Mouse (Mus musculus): ENCODE results near the gene Tmem38a. TPM values are rescaled to one million over a fixed set of nuclear protein-coding genes. Genes with fewer than 3 reads are reported as not detected.
A peak's percentile ranks its signal among the peaks of the same experiment; 100 is the strongest.

Gene Tmem38a
- polyA plus RNA-seq, 1 experiment = 8.5 TPM

DNA sequence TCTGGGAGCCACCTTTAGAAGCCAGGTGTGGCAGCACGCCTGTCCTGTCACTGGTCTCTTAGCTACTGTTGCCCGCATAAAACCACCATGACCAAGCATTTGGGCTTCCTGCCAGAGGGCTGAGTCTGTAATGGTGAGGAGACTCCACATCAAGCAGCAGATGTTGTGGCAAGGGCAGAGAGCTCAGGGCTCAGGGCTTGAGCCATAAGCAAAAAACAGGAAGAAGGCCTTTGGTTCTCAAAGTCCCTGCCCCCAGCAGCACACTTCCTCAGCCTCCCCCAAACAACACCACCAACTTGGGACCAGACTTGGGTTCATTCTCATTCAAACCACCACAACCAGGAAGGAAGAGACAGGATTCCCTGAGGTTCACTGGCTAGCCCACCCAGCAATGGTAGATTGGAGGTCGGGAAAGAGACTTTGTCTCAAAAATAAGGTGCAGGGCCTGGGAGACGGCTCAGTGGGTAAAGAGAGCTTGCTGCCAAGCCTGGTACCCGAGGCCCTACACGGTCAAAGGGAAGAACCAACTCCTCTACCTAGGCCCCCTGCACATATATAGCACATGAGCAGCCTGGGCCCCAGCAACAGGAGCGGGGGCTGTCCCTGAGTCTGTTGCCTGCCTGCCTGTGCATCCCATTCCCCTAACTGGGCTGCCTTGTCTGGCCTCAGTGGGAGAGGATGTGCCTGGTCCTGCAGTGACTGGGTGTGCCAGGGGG lies 11.4 kb downstream of the Tmem38a start:
- H3K27ac ChIP-seq (ENCODE audit: insufficient read depth, low read depth, low read length) = peak overlapping the region; percentile 97
- TF ChIP-seq POLR2A (IDR thresholded peaks at IDR 0.05; ENCODE audit: borderline replicate concordance, low read depth, low read length) (no peak), CTCF (IDR thresholded peaks at IDR 0.05; ENCODE audit: low read depth, low read length) (no peak)
- H3K4me1 ChIP-seq (ENCODE audit: control insufficient read depth, insufficient read depth, low read length) = peaks cover 56% of the 10 kb centered on the region
- no peak overlapping the region for H3K4me3 ChIP-seq (ENCODE audit: insufficient read depth, low read length)

DNA sequence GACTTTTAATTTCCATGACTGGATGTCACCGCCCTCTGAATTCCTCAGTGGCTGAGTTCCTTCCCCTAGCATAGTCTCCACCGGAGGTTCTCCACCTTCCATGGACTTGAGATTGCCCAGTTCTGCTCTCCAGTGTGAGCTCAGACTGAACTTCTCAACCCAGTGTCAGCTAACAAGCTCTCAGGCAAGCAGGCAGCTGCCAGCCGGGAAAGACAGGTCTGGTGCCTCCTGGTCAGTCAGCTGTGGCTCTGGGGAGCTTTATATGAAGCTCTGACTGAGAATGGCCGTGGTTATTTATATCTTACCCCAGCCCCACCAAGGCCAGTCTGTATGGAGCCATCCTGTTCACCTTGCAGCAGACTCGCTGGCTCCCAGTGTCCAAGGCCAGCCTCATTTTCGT lies 12.5 kb downstream of the Tmem38a start:
- no peak overlapping the region for H3K4me3 ChIP-seq (ENCODE audit: insufficient read depth, low read length)
- peak overlapping the region; percentile 97 for H3K27ac ChIP-seq (ENCODE audit: insufficient read depth, low read depth, low read length)
- TF ChIP-seq CTCF (IDR thresholded peaks at IDR 0.05; ENCODE audit: low read depth, low read length) (no peak), POLR2A (IDR thresholded peaks at IDR 0.05; ENCODE audit: borderline replicate concordance, low read depth, low read length) (no peak)
- H3K4me1 ChIP-seq (ENCODE audit: control insufficient read depth, insufficient read depth, low read length) = peaks cover 56% of the 10 kb centered on the region

DNA sequence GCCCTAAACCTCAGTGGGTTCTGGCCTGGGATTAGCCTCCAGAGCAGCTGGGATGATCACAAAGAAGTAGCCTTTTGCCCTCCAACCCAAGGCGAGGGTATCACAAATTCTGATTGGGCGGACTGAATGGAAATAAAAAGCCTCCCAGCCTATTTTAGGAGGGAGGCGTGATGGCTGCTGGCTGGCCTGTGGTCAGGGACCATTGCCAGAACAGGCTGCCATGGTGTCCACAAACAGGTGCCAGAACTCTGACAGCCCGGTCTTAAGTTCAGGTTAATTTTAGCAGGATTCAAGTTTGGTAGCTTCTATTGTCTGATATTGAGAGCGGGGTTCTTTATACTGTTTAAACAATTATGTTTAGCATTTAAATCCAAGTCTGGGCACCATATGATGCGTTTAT lies 16.0 kb downstream of the Tmem38a start:
- H3K4me1 ChIP-seq (ENCODE audit: control insufficient read depth, insufficient read depth, low read length) = peaks cover 45% of the 10 kb centered on the region
- TF ChIP-seq POLR2A (IDR thresholded peaks at IDR 0.05; ENCODE audit: borderline replicate concordance, low read depth, low read length) (no peak), CTCF (IDR thresholded peaks at IDR 0.05; ENCODE audit: low read depth, low read length) (no peak)
- H3K27ac ChIP-seq (ENCODE audit: insufficient read depth, low read depth, low read length) = no peak overlapping the region
- H3K4me3 ChIP-seq (ENCODE audit: insufficient read depth, low read length) = no peak overlapping the region

DNA sequence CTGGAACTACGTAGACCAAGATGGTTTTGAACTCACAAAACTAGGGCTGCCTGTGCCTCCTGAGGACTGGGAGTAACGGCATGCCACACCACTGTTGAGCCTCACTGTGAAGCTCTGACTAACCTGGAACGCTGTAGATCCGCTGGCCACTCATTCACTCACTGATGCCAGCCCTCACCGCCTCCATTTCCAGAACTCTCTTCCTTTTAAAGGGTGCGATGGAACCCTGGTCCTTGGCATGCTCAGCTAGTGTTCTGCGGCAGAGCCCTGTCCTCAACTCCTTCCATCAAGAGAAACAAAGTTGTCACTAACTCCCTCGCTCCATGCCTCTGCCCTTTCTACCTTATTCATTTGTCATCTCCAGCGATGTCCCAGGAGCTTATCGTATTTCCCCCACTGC lies 17.0 kb downstream of the Tmem38a start:
- TF ChIP-seq POLR2A (IDR thresholded peaks at IDR 0.05; ENCODE audit: borderline replicate concordance, low read depth, low read length) (no peak), CTCF (IDR thresholded peaks at IDR 0.05; ENCODE audit: low read depth, low read length) (no peak)
- Histone ChIP-seq H3K4me3 (ENCODE audit: insufficient read depth, low read length) (no peak overlapping the region), H3K4me1 (ENCODE audit: control insufficient read depth, insufficient read depth, low read length) (peaks cover 37% of the 10 kb centered on the region), H3K27ac (ENCODE audit: insufficient read depth, low read depth, low read length) (no peak overlapping the region)

DNA sequence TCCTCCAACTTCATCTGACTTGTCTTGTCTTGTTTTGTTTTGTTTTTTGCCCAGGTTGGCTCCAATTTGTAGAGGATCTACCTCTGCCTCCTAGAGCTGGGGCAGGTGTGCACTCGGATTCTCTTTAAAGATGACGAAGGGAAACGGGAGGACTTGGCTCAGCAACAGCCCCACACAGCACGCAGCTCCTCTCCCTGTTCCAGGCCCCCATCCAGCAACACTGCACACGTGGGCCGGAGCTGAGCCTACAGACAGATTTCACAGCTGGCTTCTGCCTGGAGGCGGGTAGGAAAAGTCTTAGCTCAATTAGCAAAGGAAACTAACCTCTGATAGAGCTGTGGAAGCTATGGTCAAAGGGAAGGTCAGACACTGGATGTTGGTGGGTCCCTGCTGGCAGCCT lies 17.4 kb downstream of the Tmem38a start:
- no peak overlapping the region for H3K4me3 ChIP-seq (ENCODE audit: insufficient read depth, low read length)
- peaks cover 32% of the 10 kb centered on the region for H3K4me1 ChIP-seq (ENCODE audit: control insufficient read depth, insufficient read depth, low read length)
- no peak overlapping the region for H3K27ac ChIP-seq (ENCODE audit: insufficient read depth, low read depth, low read length)

DNA sequence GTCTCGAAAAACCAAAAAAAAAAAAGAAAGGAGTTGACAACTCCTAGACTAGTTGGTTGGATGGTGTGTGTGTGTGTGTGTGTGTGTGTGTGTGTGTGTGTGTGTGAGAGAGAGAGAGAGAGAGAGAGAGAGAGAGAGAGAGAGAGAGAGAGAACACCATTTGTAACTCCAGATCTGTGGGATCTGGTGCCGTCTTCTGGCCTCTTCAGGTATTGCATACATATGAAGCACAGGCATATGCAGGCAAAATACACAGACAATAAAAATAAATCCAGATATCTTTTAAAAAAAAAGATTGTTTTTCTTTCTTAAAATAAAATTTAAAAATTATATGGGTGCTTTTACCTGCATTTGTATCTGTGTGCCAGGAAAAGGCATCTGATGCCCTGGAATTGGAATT lies 18.3 kb downstream of the Tmem38a start:
- Histone ChIP-seq H3K27ac (ENCODE audit: insufficient read depth, low read depth, low read length) (no peak overlapping the region), H3K4me3 (ENCODE audit: insufficient read depth, low read length) (no peak overlapping the region), H3K4me1 (ENCODE audit: control insufficient read depth, insufficient read depth, low read length) (peaks cover 25% of the 10 kb centered on the region)
- TF ChIP-seq CTCF (IDR thresholded peaks at IDR 0.05; ENCODE audit: low read depth, low read length) (no peak), POLR2A (IDR thresholded peaks at IDR 0.05; ENCODE audit: borderline replicate concordance, low read depth, low read length) (no peak)

More for the DNA sequence above, 17.4 kb downstream of the Tmem38a start:
- TF ChIP-seq CTCF (IDR thresholded peaks at IDR 0.05; ENCODE audit: low read depth, low read length) (no peak), POLR2A (IDR thresholded peaks at IDR 0.05; ENCODE audit: borderline replicate concordance, low read depth, low read length) (no peak)

Other genes with a start within 250 kb of the Tmem38a start
- 64.0 and 65.1 TPM in 2 replicates for gene Eps15l1, start 150.6 kb upstream of the Tmem38a start, polyA plus RNA-seq (2012; ENCODE audit: insufficient read depth, insufficient read length, missing spikeins)
- gene Calr3, start 128.2 kb upstream of the Tmem38a start, polyA plus RNA-seq (2012; ENCODE audit: insufficient read depth, insufficient read length, missing spikeins) = 0.52 and 0.79 TPM in 2 replicates
- gene 1700030K09Rik, start 128.2 kb upstream of the Tmem38a start, polyA plus RNA-seq (2012; ENCODE audit: insufficient read depth, insufficient read length, missing spikeins) = 6.2 and 13.5 TPM in 2 replicates
- 43.8 and 48.8 TPM in 2 replicates for gene Cherp, start 96.8 kb upstream of the Tmem38a start, polyA plus RNA-seq (2012; ENCODE audit: insufficient read depth, insufficient read length, missing spikeins)
- 28.8 and 34.5 TPM in 2 replicates for gene Slc35e1, start 79.4 kb upstream of the Tmem38a start, polyA plus RNA-seq (2012; ENCODE audit: insufficient read depth, insufficient read length, missing spikeins)
- 7.5 and 7.8 TPM in 2 replicates for gene Med26, start 23.8 kb upstream of the Tmem38a start, polyA plus RNA-seq (2012; ENCODE audit: insufficient read depth, insufficient read length, missing spikeins)
- gene Smim7, start 967 bp upstream of the Tmem38a start, polyA plus RNA-seq (2012; ENCODE audit: insufficient read depth, insufficient read length, missing spikeins) = 68.6 and 71.9 TPM in 2 replicates
- gene Nwd1, start 74.7 kb downstream of the Tmem38a start, polyA plus RNA-seq (2012; ENCODE audit: insufficient read depth, insufficient read length, missing spikeins) = 0.08 and 0.11 TPM in 2 replicates
- gene Sin3b, start 151.2 kb downstream of the Tmem38a start, polyA plus RNA-seq (2012; ENCODE audit: insufficient read depth, insufficient read length, missing spikeins) = 117 and 124 TPM in 2 replicates
- gene F2rl3, start 189.8 kb downstream of the Tmem38a start, polyA plus RNA-seq (2012; ENCODE audit: insufficient read depth, insufficient read length, missing spikeins) = not detected in 2 replicates

Measured in bone marrow macrophage, adult 2 months (primary cell).